Mouse (Mus musculus) kidney, adult 9 months (tissue): Measurements from ENCODE around the gene Myo16.

ENCODE experiments used
- DNase-seq: peaks from one replicate; pipeline ENCODE4 v3.0.0; 2022

Myo16 gene

GRCm38 (mm10) chr8:10307345-10307744 is 153.6 kb downstream of the Myo16 start:
- DNase-seq = no peak

GRCm38 (mm10) chr8:10307770-10308476 is 154.2 kb downstream of the Myo16 start:
- no peak for DNase-seq

DNA sequence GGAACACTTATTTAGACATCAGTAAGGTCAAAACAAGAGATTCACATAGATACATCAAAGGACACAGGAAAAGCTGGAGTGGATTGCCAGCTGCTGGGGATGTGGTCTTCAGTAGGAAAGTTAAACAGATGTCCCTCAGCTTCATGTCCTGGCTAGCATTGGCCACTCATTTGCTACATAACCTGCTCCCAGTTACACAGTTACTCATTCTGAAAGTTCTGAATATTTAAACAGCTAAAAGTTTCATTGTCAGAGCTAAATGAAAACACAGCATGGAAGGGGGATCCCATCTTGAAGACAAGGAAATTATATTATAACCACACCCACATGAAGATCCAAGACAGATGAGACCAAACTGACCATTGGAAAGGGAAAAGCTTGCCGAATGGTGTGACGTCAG is 156.8 kb downstream of the Myo16 start:
- DNase-seq = no peak

DNA sequence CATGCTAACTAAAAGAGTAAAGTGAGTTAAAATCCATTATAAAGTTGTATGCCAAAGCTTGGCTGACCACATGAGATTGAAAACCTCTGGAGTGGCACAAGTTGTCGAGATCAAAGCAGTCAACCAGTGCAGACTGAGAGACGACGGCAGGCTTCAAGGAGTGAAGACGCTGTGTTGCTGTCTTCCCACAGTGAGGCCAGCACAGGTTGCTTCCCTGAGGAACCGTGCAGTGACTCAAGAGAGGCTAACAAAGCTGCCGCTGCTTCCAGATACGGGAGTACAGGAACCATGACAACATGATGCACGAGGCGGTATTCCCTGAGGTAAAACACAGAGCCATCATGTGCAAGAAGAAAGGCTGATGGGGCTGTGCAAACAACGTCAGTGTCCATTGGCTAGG is 158.6 kb downstream of the Myo16 start:
- DNase-seq = no peak

- no peak for DNase-seq
Measured at GRCm38 (mm10) chr8:10316201-10316600, 162.5 kb downstream of the Myo16 start.

DNA sequence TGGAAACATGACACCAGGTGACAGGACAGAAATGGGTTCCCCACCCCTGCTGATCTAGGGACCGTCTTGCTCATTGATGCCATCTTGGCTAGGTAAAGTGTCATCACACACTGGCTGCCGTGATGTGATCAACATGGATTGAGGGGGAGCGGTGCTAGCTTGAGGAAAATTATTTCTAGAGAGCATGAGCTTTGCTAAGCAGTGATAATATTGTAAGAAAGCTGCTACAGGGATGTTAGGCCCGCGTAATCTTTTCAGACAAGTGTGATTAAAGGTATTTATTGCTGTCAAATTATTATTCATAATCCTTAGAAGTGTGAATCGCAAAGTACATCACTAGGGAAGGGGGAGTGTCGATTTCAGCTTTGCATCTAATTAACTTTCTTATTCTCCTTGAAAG is 164.4 kb downstream of the Myo16 start:
- no peak for DNase-seq

- no peak for DNase-seq
Measured at GRCm38 (mm10) chr8:10350451-10350850, 196.7 kb downstream of the Myo16 start.

DNA sequence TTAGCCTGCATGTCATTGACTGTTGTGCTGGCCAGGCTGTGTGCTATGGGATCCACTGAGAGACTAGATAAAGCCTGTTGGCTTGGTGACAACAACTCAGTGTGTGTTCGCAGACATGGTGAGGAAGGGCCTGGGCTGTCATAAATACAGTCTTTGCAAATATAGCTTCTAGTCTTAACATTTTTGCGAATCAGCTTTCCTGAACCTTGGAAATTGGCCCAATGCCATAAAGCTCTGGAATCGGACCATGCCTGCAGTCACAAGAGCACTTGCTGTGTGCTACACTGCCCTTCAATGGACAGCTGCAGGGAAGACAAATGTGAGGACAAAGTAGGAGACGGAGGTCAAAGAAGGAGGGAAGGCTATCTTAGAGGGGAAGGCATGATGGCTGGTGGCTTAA is 205.0 kb downstream of the Myo16 start:
- no peak for DNase-seq

GRCm38 (mm10) chr8:10362949-10363348 is 209.2 kb downstream of the Myo16 start:
- no peak for DNase-seq

DNA sequence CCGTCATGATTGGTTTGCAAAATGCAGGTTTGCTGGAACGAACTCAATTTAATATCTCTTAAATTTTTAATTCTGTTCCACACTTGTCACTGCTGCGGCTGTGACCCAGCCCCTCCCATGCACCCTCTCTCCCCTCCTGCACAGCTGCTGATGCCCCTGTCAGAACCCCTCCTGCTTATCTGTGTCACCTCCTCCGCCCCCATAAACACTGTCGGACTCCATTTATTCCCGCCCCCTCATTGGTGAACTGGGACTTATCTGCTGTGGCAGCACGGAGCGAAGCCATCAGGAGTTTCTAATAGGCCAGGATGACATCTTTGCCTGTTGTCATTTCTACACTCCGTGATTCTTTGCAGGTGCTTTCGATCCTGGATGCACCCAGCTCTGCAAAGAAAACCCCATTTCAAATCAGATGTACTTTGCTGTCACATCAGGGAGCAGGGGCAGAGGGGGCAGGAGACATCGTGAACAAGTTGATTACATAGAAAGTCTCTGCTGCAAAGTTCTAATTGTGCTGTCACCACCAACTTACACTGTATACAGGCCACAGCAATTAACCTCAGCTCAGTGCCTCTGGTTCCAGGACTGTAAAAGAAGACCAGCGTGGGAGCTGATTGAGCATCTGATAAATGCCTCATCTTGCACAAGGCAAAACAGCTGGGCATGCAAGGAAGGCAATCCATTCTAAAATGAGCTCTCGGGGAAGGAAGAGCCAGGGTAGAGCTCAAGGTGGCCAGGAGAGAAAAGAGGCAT is 210.1 kb downstream of the Myo16 start:
- no peak for DNase-seq

- no peak for DNase-seq
Measured at GRCm38 (mm10) chr8:10366141-10366540, 212.4 kb downstream of the Myo16 start.

DNA sequence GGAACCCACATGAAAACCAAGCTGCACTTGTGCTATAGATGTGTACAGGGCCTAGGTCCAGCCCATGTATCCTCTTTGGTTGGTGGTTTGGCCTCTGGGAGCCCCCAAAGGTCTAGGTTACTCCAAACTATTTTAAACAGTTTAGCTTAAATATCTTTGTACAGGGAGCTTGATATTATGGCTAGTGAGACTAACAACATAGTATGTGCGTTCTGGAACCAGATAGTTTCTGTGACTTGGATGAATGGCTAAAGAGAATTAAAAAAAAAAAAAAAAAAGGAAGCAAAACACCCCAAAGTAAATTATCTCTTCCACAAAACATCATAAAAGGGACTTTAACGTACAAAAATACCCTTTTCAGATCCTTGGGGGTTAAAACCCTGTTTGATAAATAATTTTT is 218.9 kb downstream of the Myo16 start:
- no peak for DNase-seq

- DNase-seq = no peak
Measured at GRCm38 (mm10) chr8:10387143-10387542, 233.4 kb downstream of the Myo16 start.

DNA sequence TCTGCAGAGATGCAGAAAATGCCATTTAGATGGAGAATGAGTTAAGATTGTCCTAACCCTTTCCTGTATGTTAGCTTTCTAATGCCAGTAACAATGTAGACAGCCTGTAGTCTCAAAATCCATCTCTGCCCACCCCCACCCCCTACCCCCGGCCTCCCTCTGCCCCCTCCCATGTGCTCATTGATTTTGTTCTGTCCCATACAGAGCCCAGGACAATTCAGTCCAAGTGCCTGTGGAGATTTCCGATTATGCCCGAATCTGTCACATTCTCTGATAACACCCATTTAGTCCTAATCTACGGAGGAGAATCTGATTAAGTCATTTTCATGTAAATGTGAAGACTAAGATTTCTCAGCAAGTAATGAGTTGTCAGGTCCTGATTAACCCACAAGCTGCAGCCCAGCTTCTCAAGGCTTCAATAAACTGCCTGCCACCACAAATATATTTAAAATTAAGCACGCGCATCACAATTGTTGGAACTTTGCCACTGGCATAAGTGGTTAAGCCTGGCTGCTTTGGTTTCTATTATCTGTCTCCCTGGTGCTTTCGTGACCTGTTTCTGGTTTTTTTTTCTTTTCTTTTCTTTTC is 237.5 kb downstream of the Myo16 start:
- DNase-seq = no peak

GRCm38 (mm10) chr8:10391913-10392312 is 238.2 kb downstream of the Myo16 start:
- no peak for DNase-seq

GRCm38 (mm10) chr8:10394506-10394905 is 240.8 kb downstream of the Myo16 start:
- no peak for DNase-seq

DNA sequence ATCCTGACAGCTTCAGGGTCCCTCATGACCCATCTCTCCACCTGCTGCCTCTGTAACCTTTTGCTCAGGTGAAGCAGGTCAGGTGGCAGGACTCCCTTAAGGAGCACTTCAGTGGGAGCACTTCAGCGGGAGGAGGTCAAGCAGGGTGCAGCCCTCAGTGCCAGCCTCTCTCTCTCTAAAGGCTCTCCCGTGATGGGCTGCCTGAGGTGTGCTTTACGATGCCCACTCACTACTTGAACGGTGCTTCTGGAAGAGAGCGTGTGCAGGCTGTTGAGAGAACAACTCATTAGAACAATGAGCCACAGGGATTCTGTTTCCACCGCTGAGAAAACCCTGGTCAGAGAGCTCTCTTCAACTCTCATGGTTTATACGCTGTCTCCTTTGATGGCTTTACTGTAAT is 241.4 kb downstream of the Myo16 start:
- DNase-seq = no peak

DNA sequence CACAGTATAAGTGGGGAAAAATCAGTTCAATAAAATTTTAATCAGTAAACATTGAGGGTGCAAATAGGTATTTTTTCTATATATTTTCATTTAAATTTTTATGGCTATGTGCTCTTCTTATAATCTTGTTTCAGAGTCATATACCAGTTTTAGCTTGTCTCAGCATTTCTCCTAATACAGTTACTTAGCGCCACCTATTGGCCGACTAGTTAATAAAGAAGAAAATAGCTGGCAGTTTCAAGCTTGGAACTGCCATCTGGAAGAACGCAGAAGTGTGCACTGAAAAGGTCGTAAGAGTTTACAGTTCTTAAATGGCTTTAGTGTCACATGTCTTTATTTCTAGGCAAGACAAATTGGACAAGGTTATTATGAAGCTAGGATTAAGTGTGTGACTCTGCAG is 248.9 kb downstream of the Myo16 start:
- DNase-seq = peak; percentile 68

GRCm38 (mm10) chr8:10405469-10405868 is 251.8 kb downstream of the Myo16 start:
- DNase-seq = peak; percentile 52

- DNase-seq = no peak
Measured at GRCm38 (mm10) chr8:10409043-10409442, 255.3 kb downstream of the Myo16 start.

DNA sequence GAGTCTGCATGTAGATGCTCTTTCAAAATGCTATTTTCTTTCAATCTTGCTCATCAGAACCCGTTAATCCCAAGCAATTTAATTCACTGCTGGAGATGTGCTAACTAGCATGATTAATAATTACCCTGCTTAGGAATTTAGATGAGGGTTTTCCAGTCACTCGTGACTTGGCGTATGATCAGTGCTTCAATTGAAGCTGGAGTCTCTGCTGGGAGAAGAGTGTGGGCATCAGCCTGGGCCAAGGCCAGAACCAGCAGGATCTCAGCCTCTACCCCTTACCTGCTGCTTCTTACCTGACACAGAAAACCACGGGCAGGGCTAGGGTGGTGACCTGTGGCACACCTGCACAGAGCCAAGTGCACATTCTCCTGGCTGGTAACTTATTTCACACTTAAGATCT is 257.8 kb downstream of the Myo16 start:
- peak; percentile 83 for DNase-seq

DNA sequence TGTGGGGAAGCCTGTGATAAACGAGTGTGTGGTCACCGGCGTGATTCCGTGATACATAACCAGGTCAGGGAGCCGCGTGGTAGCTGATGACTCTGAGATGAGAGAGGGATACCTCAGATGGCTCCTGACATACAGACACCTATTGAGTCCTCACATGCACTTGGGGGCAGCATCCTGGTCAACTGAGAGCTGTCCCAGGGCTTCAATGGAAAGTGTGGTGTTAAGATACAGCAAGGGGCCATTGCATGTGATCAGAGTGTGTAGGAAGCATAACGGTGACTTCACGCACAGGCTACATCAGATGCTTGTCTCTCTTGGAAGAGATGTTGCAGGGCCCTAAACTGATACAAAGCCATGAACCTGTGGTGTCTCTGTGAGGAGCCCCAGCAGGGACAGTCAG is 260.2 kb downstream of the Myo16 start:
- no peak for DNase-seq

- DNase-seq = peak; percentile 76
Measured at GRCm38 (mm10) chr8:10414684-10415212, 261.0 kb downstream of the Myo16 start.

GRCm38 (mm10) chr8:10415288-10415687 is 261.6 kb downstream of the Myo16 start:
- DNase-seq = no peak
